Mouse (Mus musculus) liver, adult 2 months (tissue): ENCODE data around the gene Epb41l4b.

ENCODE experiments used
- CTCF ChIP-seq: fragments of 200-500 bp; IDR thresholded peaks from 2 replicates; pipeline ENCODE4 v1.5.1; 2011; ENCODE audit warnings: low read depth, low read length, control low read depth
- POLR2A ChIP-seq: fragments of 200-500 bp; IDR thresholded peaks from 2 replicates; pipeline ENCODE4 v1.6.1; 2011; ENCODE audit warnings: low read length, control low read depth; ENCODE audit not compliant: insufficient read depth; ENCODE audit errors: extremely low read depth

GRCm38 (mm10) chr4:57135431-57135830, 7.8 kb downstream of the Epb41l4b start:
- TF ChIP-seq CTCF (no peak), POLR2A (no peak)
